Mouse (Mus musculus) embryonic fibroblast, embryonic 13.5 days (primary cell): ENCODE measurements around the gene Lrch1.

Source experiments
- CTCF ChIP-seq: IDR thresholded peaks from 2 replicates; pipeline ENCODE4 v1.5.1; 2011; ENCODE audit warnings: mild to moderate bottlenecking, control low read depth, low read length, moderate library complexity, borderline replicate concordance; ENCODE audit not compliant: insufficient read depth
- POLR2A ChIP-seq: IDR thresholded peaks from 2 replicates; pipeline ENCODE4 v1.6.1; 2011; ENCODE audit warnings: low read depth, mild to moderate bottlenecking, control low read depth, low read length, moderate library complexity

- no peak for TF ChIP-seq CTCF
- TF ChIP-seq POLR2A, result no peak
Measured at GRCm38 (mm10) chr14:74933960-74934710, 13.5 kb downstream of the Lrch1 start.
